Comparison of ENCODE assay signal across 20 mouse cellular contexts in genomic region chr4:148820171-148820570, GRCm38 (mm10). TPM values are rescaled to one million over a fixed set of nuclear protein-coding genes. Genes with fewer than 3 reads are reported as not detected.
DNase-seq lines count a peak whose midpoint lies in the region; ATAC-seq and TF ChIP-seq lines count a peak whose summit lies in the region.
"Had no signal": no experiment of that assay in that cellular context is flagged by ENCODE, and none has a peak within 500 bp of the region (broad histone marks: within the 10 kb centered on the region; RNA-seq: fewer than 3 reads in every experiment).

No protein-coding gene starts in this region.

- H3K4me1 ChIP-seq in stomach, embryonic 15.5 days = 0 out of 2 replicates have a peak, but pooled peaks cover 14% of the 10 kb centered on the region
- H3K4me1 ChIP-seq: megakaryocyte, embryonic 14.5 days had no signal

- no peak overlapping the region; the same call in 1 of the 2 replicates for H3K4me2 ChIP-seq in stomach, embryonic 15.5 days
- H3K4me2 ChIP-seq: embryonic facial prominence, embryonic 13.5 days; hindbrain, embryonic 14.5 days; lung, embryonic 14.5 days; neural tube, embryonic 12.5 days had no signal

- DNase-seq in adrenal gland, postnatal 10 days = peak; percentile 42
- no peak for DNase-seq in adrenal gland, adult 18-20 months (ENCODE audit: low spot score in 2 of 2)
- DNase-seq in lung, adult 18-20 months = peak; percentile 41 to 67
- DNase-seq in lung, postnatal 10 days = no peak
- peak; percentile 78 for DNase-seq in Patski (ENCODE audit: low read depth, low spot score)
- no peak for DNase-seq in left cerebral cortex, postnatal 4 days
- DNase-seq: cerebellum, adult 8-10 months; heart, postnatal 14 days; kidney, adult 11 months; layer of hippocampus, postnatal 36 days; lung, embryonic 14.5 days; thymus, adult 18-20 months had no signal

- no peak overlapping the region for H3K9ac ChIP-seq in stomach, embryonic 15.5 days
- H3K9ac ChIP-seq: embryonic facial prominence, embryonic 13.5 days; hindbrain, embryonic 14.5 days; lung, embryonic 14.5 days; neural tube, embryonic 12.5 days had no signal

- H3K27ac ChIP-seq in stomach, embryonic 15.5 days = peak overlapping the region; percentile 77; the same call in 1 of the 2 replicates
- H3K27ac ChIP-seq: embryonic facial prominence, embryonic 13.5 days; hindbrain, embryonic 14.5 days; kidney, postnatal 0 days; neural tube, embryonic 12.5 days had no signal

- ATAC-seq in Patski = peak; percentile 76
- peak; percentile 54; the same call in 1 of the 2 replicates for ATAC-seq in stomach, embryonic 15.5 days (ENCODE audit: insufficient read depth, low FRiP score, low read depth)
- ATAC-seq in cerebellum, adult (ENCODE audit: insufficient number of reproducible peaks, low FRiP score, low TSS enrichment) = no peak
- ATAC-seq: forebrain, embryonic 16.5 days had no signal

- no peaks in the 10 kb centered on the region for H3K9me3 ChIP-seq in stomach, embryonic 15.5 days
- H3K9me3 ChIP-seq: megakaryocyte, embryonic 14.5 days; neural tube, embryonic 12.5 days had no signal

- H3K27me3 ChIP-seq in Patski = no peaks in the 10 kb centered on the region
- no peaks in the 10 kb centered on the region for H3K27me3 ChIP-seq in stomach, embryonic 15.5 days (replicated peaks)

- CTCF ChIA-PET in Patski (lab: Charles Lee) = interaction anchor here (0.8 to 1.5 kb wide), 7 partner anchors 8 to 228 kb away, joined by 3 to 6 read pairs (median 3); no protein-coding TSS in a partner anchor

- POLR2A ChIA-PET in Patski (lab: Charles Lee) = interaction anchor here (0.7 to 0.8 kb wide), 2 partner anchors 95 to 256 kb away, joined by 3 to 4 read pairs; no protein-coding TSS in a partner anchor

- H3K4me3 ChIP-seq in stomach, embryonic 15.5 days (replicated peaks) = no peak overlapping the region
- H3K4me3 ChIP-seq: embryonic facial prominence, embryonic 13.5 days; megakaryocyte, embryonic 14.5 days; neural tube, embryonic 12.5 days had no signal

- TF ChIP-seq CTCF in Patski (IDR thresholded peaks at IDR 0.05) = no peak

- WGBS in stomach, embryonic 15.5 days = 62% methylated on average over 13 of the region's 13 CpGs

- intact Hi-C loops in left cerebral cortex, postnatal 4 days (cut with DNase I) = no loop called here

- in situ Hi-C loops in Patski (cut with MboI; ENCODE audit: low pct_unique_long_range_greater_than_20kb) = loop anchor here (5.0 kb wide), 1 partner anchor 47 kb away; no protein-coding TSS in a partner anchor

- H3K36me3 ChIP-seq in stomach, embryonic 15.5 days = no peaks in the 10 kb centered on the region
- H3K36me3 ChIP-seq: embryonic facial prominence, embryonic 13.5 days; neural tube, embryonic 12.5 days had no signal

RNA-seq across cellular contexts. Expression of gene Casz1, which starts 15.9 kb away (rescaled TPM):
- 10 to 100 TPM in 1 of 2 experiments, 1 to 10 TPM in 1; 7.4 to 10.9 TPM for total RNA-seq in adrenal gland, postnatal 10 days (2021)
- total RNA-seq in adrenal gland, adult 18-20 months (2021) = 1 to 10 TPM; 4.8 to 6.5 TPM
- 6.0 TPM for polyA plus RNA-seq in Patski (2021)
- polyA plus RNA-seq in stomach, embryonic 15.5 days (2015; fragmentation: Nextera tagmentation; extraction: Ambion mirVana) = 8.9 and 10.2 TPM in 2 replicates
- total RNA-seq in left cerebral cortex, postnatal 4 days (2021) = 1 to 10 TPM; 1.1 to 2.4 TPM

Comparison
In these comparisons a context has a peak if more than half of its experiments do, and no peak if none do; other contexts are left out.
1. DNase-seq: peak in adrenal gland, postnatal 10 days (single experiment), lung, adult 18-20 months (2 of 2) and Patski (single experiment); none in adrenal gland, adult 18-20 months (0 of 2), lung, postnatal 10 days (single experiment) and left cerebral cortex, postnatal 4 days (single experiment).